9 mouse cellular contexts compared by ENCODE assay signal in the genomic region with DNA sequence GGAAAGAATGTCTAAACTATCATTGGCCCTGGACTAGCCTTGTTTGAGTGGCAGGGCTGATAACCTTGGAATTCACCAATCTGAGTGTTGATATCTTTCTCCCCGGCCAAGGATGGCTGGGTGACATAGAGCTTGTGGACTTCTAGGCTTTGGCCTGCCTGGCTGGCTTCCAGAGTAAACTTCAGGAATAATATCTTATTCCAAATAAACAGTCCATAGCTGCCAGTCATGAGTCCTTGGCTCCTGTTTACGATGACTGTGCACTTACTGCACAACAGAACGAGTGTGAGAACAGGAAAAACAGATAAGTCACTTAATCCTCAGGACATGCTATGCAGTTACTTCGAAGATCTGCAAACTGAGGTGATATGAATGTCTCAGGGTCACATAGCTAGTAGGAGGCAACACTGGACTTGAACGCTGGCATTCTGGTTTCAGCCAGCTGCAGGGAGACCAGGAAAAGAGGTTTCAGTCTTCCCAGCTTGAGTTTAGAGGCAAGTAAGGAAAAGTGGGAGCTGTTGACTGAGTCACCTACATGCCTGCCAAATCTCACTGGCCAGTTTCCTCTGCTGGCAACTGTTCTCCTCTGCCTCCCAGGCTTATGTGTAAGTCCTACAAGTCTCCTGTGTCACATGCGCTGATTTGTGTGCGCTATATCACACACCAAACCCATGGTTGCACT.
DNase-seq lines count a peak whose midpoint lies in the region; ATAC-seq and TF ChIP-seq lines count a peak whose summit lies in the region.
"Had no signal": no experiment of that assay in that cellular context is flagged by ENCODE, and none has a peak within 500 bp of the region (broad histone marks: within the 10 kb centered on the region; RNA-seq: fewer than 3 reads in every experiment).

No protein-coding gene starts in this region.

- H3K4me2 ChIP-seq in intestine, embryonic 14.5 days (ENCODE audit: low read length) = no peak overlapping the region
- H3K4me2 ChIP-seq in intestine, embryonic 16.5 days (ENCODE audit: low read depth, low read length) = no peak overlapping the region
- H3K4me2 ChIP-seq in heart, embryonic 13.5 days = peak overlapping the region; percentile 17
- no peak overlapping the region for H3K4me2 ChIP-seq in stomach, postnatal 0 days (replicated peaks; ENCODE audit: low read depth)

- no peak for TF ChIP-seq CTCF in stomach, postnatal 0 days (IDR thresholded peaks at IDR 0.05; ENCODE audit: low read depth)

- peaks cover 5% of the 10 kb centered on the region for H3K4me1 ChIP-seq in intestine, embryonic 14.5 days (replicated peaks; ENCODE audit: control insufficient read depth, insufficient read depth, low read length)
- H3K4me1 ChIP-seq in intestine, embryonic 16.5 days (ENCODE audit: control insufficient read depth, insufficient read depth, low read length) = peaks cover 6% of the 10 kb centered on the region
- peaks cover 67% of the 10 kb centered on the region for H3K4me1 ChIP-seq in heart, embryonic 13.5 days
- peaks cover 5% of the 10 kb centered on the region; the same call in 1 of the 2 replicates for H3K4me1 ChIP-seq in stomach, postnatal 0 days (replicated peaks; ENCODE audit: control insufficient read depth, insufficient read depth)

- WGBS in intestine, embryonic 14.5 days = 59% methylated on average over 7 of the region's 7 CpGs
- 55% methylated on average over 7 of the region's 7 CpGs for WGBS in intestine, embryonic 16.5 days
- 19% methylated on average over 7 of the region's 7 CpGs for WGBS in heart, embryonic 13.5 days
- WGBS in stomach, postnatal 0 days = 46% methylated on average over 7 of the region's 7 CpGs

- TF ChIP-seq EP300 in stomach, postnatal 0 days (optimal IDR thresholded peaks at IDR 0.05) = no peak

- no peak for ATAC-seq in intestine, embryonic 14.5 days (replicated peaks; ENCODE audit: low FRiP score, low TSS enrichment, low read depth)
- ATAC-seq in intestine, embryonic 16.5 days = no peak
- ATAC-seq in heart, embryonic 13.5 days (ENCODE audit: extremely low read depth, insufficient number of reproducible peaks, low FRiP score, low TSS enrichment) = peak; percentile 42; the same call in 1 of the 2 replicates
- peak; percentile 85 for ATAC-seq in stomach, postnatal 0 days (ENCODE audit: low FRiP score, low TSS enrichment)
- ATAC-seq in granulocyte monocyte progenitor cell, adult 5-6 weeks (replicated peaks; ENCODE audit: poor library complexity, severe bottlenecking) = no peak

- no peak overlapping the region for H3K9ac ChIP-seq in intestine, embryonic 14.5 days (ENCODE audit: low read length)
- H3K9ac ChIP-seq in intestine, embryonic 16.5 days (ENCODE audit: low read depth, low read length) = no peak overlapping the region
- no peak overlapping the region for H3K9ac ChIP-seq in heart, embryonic 13.5 days
- H3K9ac ChIP-seq in stomach, postnatal 0 days (ENCODE audit: low read length) = no peak overlapping the region

- no peaks in the 10 kb centered on the region for H3K27me3 ChIP-seq in intestine, embryonic 14.5 days (replicated peaks; ENCODE audit: control insufficient read depth, insufficient read depth, low read length)
- no peaks in the 10 kb centered on the region for H3K27me3 ChIP-seq in intestine, embryonic 16.5 days (replicated peaks; ENCODE audit: control insufficient read depth, insufficient read depth, low read length)
- no peaks in the 10 kb centered on the region for H3K27me3 ChIP-seq in heart, embryonic 13.5 days (replicated peaks)
- no peaks in the 10 kb centered on the region for H3K27me3 ChIP-seq in stomach, postnatal 0 days (ENCODE audit: control insufficient read depth, insufficient read depth, low read length)
- H3K27me3 ChIP-seq: CH12.LX had no signal

- DNase-seq in intestine, embryonic 14.5 days (ENCODE audit: low spot score) = peak; percentile 43
- peak; percentile 80 for DNase-seq in adrenal gland, postnatal 14 days
- DNase-seq in lung, adult 18-20 months = peak; percentile 57 to 60
- peak; percentile 61 for DNase-seq in stomach, postnatal 0 days (ENCODE audit: low spot score)
- no peak for DNase-seq in cerebellum, adult 11-12 months

- no peaks in the 10 kb centered on the region for H3K36me3 ChIP-seq in intestine, embryonic 14.5 days (ENCODE audit: control insufficient read depth, insufficient read depth, low read length)
- no peaks in the 10 kb centered on the region for H3K36me3 ChIP-seq in intestine, embryonic 16.5 days (ENCODE audit: control insufficient read depth, insufficient read depth, low read length)
- H3K36me3 ChIP-seq in heart, embryonic 13.5 days = no peaks in the 10 kb centered on the region
- H3K36me3 ChIP-seq in stomach, postnatal 0 days (ENCODE audit: control insufficient read depth, insufficient read depth, low read length) = no peaks in the 10 kb centered on the region

- no peak overlapping the region for H3K27ac ChIP-seq in intestine, embryonic 14.5 days (ENCODE audit: low read depth)
- no peak overlapping the region for H3K27ac ChIP-seq in intestine, embryonic 16.5 days (ENCODE audit: low read length)
- H3K27ac ChIP-seq in heart, embryonic 13.5 days (replicated peaks) = peak overlapping the region; percentile 75
- H3K27ac ChIP-seq in stomach, postnatal 0 days (replicated peaks) = no peak overlapping the region

- H3K9me3 ChIP-seq in intestine, embryonic 14.5 days (ENCODE audit: control insufficient read depth, low read length) = no peaks in the 10 kb centered on the region
- H3K9me3 ChIP-seq in intestine, embryonic 16.5 days (ENCODE audit: control insufficient read depth, low read length) = no peaks in the 10 kb centered on the region
- no peaks in the 10 kb centered on the region for H3K9me3 ChIP-seq in heart, embryonic 13.5 days
- no peaks in the 10 kb centered on the region for H3K9me3 ChIP-seq in stomach, postnatal 0 days (ENCODE audit: control insufficient read depth, low read length)

- no peak overlapping the region for H3K4me3 ChIP-seq in intestine, embryonic 14.5 days (ENCODE audit: low read depth, low read length)
- H3K4me3 ChIP-seq in intestine, embryonic 16.5 days (ENCODE audit: low read length) = no peak overlapping the region
- H3K4me3 ChIP-seq in heart, embryonic 13.5 days = no peak overlapping the region
- H3K4me3 ChIP-seq in stomach, postnatal 0 days (ENCODE audit: low read depth, low read length) = no peak overlapping the region

Comparison
In these comparisons a context has a peak if more than half of its experiments do, and no peak if none do; other contexts are left out.
1. ATAC-seq: peak in heart, embryonic 13.5 days (single experiment) and stomach, postnatal 0 days (single experiment); none in intestine, embryonic 14.5 days (single experiment), intestine, embryonic 16.5 days (single experiment) and granulocyte monocyte progenitor cell, adult 5-6 weeks (single experiment).